Comparison of ENCODE assay signal across 1 mouse cellular context in the genomic region with DNA sequence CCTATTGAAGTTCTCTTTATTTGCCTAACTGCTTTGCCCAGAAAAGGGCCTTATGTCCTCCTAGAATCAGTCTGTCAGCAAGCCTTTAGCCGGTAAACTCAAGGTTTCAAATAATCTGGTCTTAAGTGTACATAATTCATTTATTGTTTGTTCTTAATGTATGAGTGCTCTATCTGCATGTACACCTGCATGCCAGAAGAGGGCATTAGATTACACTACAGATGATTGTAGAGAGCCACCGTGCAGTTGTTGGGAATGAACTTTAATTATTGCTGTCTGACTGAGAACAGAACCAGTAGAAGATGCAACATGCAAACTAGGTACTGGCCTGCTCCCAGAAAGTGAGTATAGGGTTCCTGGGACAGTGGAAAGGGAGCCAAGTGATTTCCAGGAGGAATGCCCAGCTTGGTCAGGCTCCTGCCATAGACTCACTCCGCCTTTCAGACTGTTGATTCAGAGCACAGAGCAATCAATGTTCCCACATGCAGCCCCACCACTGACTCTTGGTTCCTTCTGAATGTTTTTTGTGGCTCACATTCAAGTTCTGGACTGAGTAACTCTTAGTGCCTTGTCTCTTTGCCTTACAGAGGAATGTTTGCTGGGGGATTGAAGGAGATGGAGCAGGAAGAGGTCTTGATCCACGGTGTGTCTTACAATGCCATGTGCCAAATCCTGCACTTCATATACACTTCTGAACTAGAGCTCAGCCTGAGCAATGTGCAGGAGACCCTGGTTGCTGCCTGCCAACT.
A peak's percentile ranks its signal among the peaks of the same experiment; 100 is the strongest.
TF ChIP-seq lines count a peak whose summit lies in the region.

No protein-coding gene starts in this region.

TF ChIP-seq in MEL, 35 proteins besides CTCF, POLR2A, EP300 and RAD21 (continued from another document):
- peak; percentile 27 for TF ChIP-seq SMC3 (IDR thresholded peaks at IDR 0.05; ENCODE audit: low read depth, low read length)
